9 mouse cellular contexts compared by ENCODE assay signal in genomic region chr5:38570876-38571275, GRCm38 (mm10). TPM values are rescaled to one million over a fixed set of nuclear protein-coding genes. Genes with fewer than 3 reads are reported as not detected.
DNase-seq lines count a peak whose midpoint lies in the region; TF ChIP-seq lines count a peak whose summit lies in the region.
"Had no signal": no experiment of that assay in that cellular context is flagged by ENCODE, and none has a peak within 500 bp of the region (broad histone marks: within the 10 kb centered on the region; RNA-seq: fewer than 3 reads in every experiment).

No protein-coding gene starts in this region.

- no peaks in the 10 kb centered on the region for H3K4me1 ChIP-seq in cortical plate, adult 2 months (ENCODE audit: control insufficient read depth, insufficient read depth, low read length)

- TF ChIP-seq CTCF in cortical plate, adult 2 months (IDR thresholded peaks at IDR 0.05; ENCODE audit: extremely low read depth, insufficient read depth, low read length): peak; percentile 19; the same call in 1 of the 2 replicates

- H3K27ac ChIP-seq in cortical plate, adult 2 months (ENCODE audit: insufficient read depth, low read length): no peak overlapping the region

- intact Hi-C loops in gastrocnemius, postnatal 36 days (cut with DNase I): loop anchor here (5.0 kb wide), 1 partner anchor 34 kb away; no protein-coding TSS in a partner anchor

- TF ChIP-seq POLR2A in cortical plate, adult 2 months (IDR thresholded peaks at IDR 0.05; ENCODE audit: extremely low read depth, insufficient read depth, low read length): no peak

- DNase-seq in cerebellum, adult 18-20 months: peak; percentile 41 to 56
- no peak for DNase-seq in cerebellum, adult 9-11 months
- DNase-seq in kidney, adult 9 months: peak; percentile 42
- DNase-seq in kidney, postnatal 4 days: no peak
- DNase-seq in 416B (ENCODE audit: low read depth): peak; percentile 27
- DNase-seq in gastrocnemius, postnatal 36 days: no peak
- no peak for DNase-seq in T-cell, adult 2 months (ENCODE audit: low spot score)
- DNase-seq: layer of hippocampus, postnatal 36 days had no signal

- H3K4me3 ChIP-seq in cortical plate, adult 2 months (ENCODE audit: insufficient read depth, low read length): no peak overlapping the region

RNA-seq across cellular contexts. Expression of gene Wdr1, which starts 7.9 kb away (rescaled TPM):
- polyA plus RNA-seq in cortical plate, adult 2 months (2012; rRNA removed): 140 and 152 TPM in 2 replicates
- total RNA-seq in gastrocnemius, postnatal 36 days (2021): 10 to 100 TPM; 54.1 to 58.0 TPM

Comparison
In these comparisons a context has a peak if more than half of its experiments do, and no peak if none do; other contexts are left out.
1. DNase-seq: peak in cerebellum, adult 18-20 months (2 of 2), kidney, adult 9 months (single experiment) and 416B (single experiment); none in cerebellum, adult 9-11 months (single experiment), kidney, postnatal 4 days (0 of 2), gastrocnemius, postnatal 36 days (0 of 2) and T-cell, adult 2 months (single experiment).